ENCODE assay signal across 12 mouse cellular contexts in genomic region chr16:89889890-89890462, GRCm38 (mm10).
DNase-seq lines count a peak whose midpoint lies in the region; ATAC-seq lines count a peak whose summit lies in the region.
"Had no signal": no experiment of that assay in that cellular context is flagged by ENCODE, and none has a peak within 500 bp of the region (broad histone marks: within the 10 kb centered on the region; RNA-seq: fewer than 3 reads in every experiment).

No protein-coding gene starts in this region.

- H3K9me3 ChIP-seq in kidney, embryonic 15.5 days (replicated peaks) = no peaks in the 10 kb centered on the region
- H3K9me3 ChIP-seq in limb, embryonic 10.5 days (replicated peaks) = no peaks in the 10 kb centered on the region

- 59% methylated on average over 10 of the region's 10 CpGs for WGBS in kidney, embryonic 15.5 days
- 88% methylated on average over 10 of the region's 10 CpGs for WGBS in limb, embryonic 10.5 days

- H3K4me1 ChIP-seq in kidney, embryonic 15.5 days = 0 out of 2 replicates have a peak, but pooled peaks cover 14% of the 10 kb centered on the region
- peaks cover 25% of the 10 kb centered on the region for H3K4me1 ChIP-seq in limb, embryonic 10.5 days

- H3K27ac ChIP-seq in kidney, embryonic 15.5 days = no peak overlapping the region
- no peak overlapping the region for H3K27ac ChIP-seq in limb, embryonic 10.5 days
- H3K27ac ChIP-seq: left cerebral cortex, adult 2 months had no signal

- H3K4me2 ChIP-seq in kidney, embryonic 15.5 days = no peak overlapping the region

- 0 out of 2 replicates have a peak, but pooled peaks have one; percentile 27 for ATAC-seq in kidney, embryonic 15.5 days (replicated peaks; ENCODE audit: low FRiP score)
- peak; percentile 74 for ATAC-seq in common myeloid progenitor, adult 5-6 weeks (replicated peaks; ENCODE audit: low read depth, poor library complexity, severe bottlenecking)
- ATAC-seq in megakaryocyte, adult 5-6 weeks (ENCODE audit: poor library complexity, severe bottlenecking) = peak; percentile 40

- no peak overlapping the region for H3K4me3 ChIP-seq in kidney, embryonic 15.5 days (replicated peaks)
- no peak overlapping the region for H3K4me3 ChIP-seq in limb, embryonic 10.5 days
- H3K4me3 ChIP-seq: left cerebral cortex, adult 2 months had no signal

- DNase-seq in kidney, postnatal 36 days = no peak
- peak; percentile 26 for DNase-seq in MEL-GATA-1-ER (ENCODE audit: extremely low read depth, low read depth)
- DNase-seq in spleen, postnatal 14 days (ENCODE audit: low spot score in 2 of 2) = no peak
- no peak for DNase-seq in limb, embryonic 10.5 days (ENCODE audit: low spot score)
- DNase-seq: adrenal gland, adult 8-10 months; kidney, adult 11 months; lung, postnatal 36 days; thymus, postnatal 25 days had no signal

- H3K27me3 ChIP-seq in kidney, embryonic 15.5 days = no peaks in the 10 kb centered on the region
- H3K27me3 ChIP-seq in limb, embryonic 10.5 days (ENCODE audit: low read depth, poor library complexity, severe bottlenecking) = no peaks in the 10 kb centered on the region

- no peak overlapping the region for H3K9ac ChIP-seq in kidney, embryonic 15.5 days

- H3K36me3 ChIP-seq in kidney, embryonic 15.5 days = no peaks in the 10 kb centered on the region
- peaks cover 22% of the 10 kb centered on the region for H3K36me3 ChIP-seq in limb, embryonic 10.5 days
